Comparison of ENCODE assay signal across 38 mouse cellular contexts in genomic region chr16:38359857-38360256, GRCm38 (mm10). TPM values are rescaled to one million over a fixed set of nuclear protein-coding genes. Genes with fewer than 3 reads are reported as not detected.
DNase-seq lines count a peak whose midpoint lies in the region; ATAC-seq and TF ChIP-seq lines count a peak whose summit lies in the region.
"Had no signal": no experiment of that assay in that cellular context is flagged by ENCODE, and none has a peak within 500 bp of the region (broad histone marks: within the 10 kb centered on the region; RNA-seq: fewer than 3 reads in every experiment).

No protein-coding gene starts in this region.

- no peaks in the 10 kb centered on the region for H3K9me3 ChIP-seq in heart, embryonic 16.5 days (replicated peaks; ENCODE audit: control insufficient read depth, low read length)
- no peaks in the 10 kb centered on the region for H3K9me3 ChIP-seq in G1E (replicated peaks)
- H3K9me3 ChIP-seq: embryonic facial prominence, embryonic 13.5 days; forebrain, embryonic 10.5 days; forebrain, embryonic 15.5 days; hindbrain, embryonic 13.5 days; limb, embryonic 12.5 days; liver, embryonic 12.5 days; megakaryocyte, embryonic 14.5 days; midbrain, embryonic 13.5 days; neural tube, embryonic 15.5 days had no signal

- TF ChIP-seq EP300 in heart, adult 2 months (IDR thresholded peaks at IDR 0.05; ENCODE audit: insufficient read depth, low read depth, low read length): no peak

- ATAC-seq in heart, embryonic 16.5 days (replicated peaks; ENCODE audit: extremely low read depth, insufficient read depth, low FRiP score): no peak
- ATAC-seq in G1E (ENCODE audit: extremely low read depth, insufficient number of reproducible peaks, low FRiP score, poor library complexity, severe bottlenecking): peak; percentile 32; the same call in 1 of the 2 replicates
- ATAC-seq in megakaryocyte-erythroid progenitor cell, adult 5-6 weeks (replicated peaks; ENCODE audit: low FRiP score, low TSS enrichment, poor library complexity, severe bottlenecking): peak; percentile 60; the same call in 1 of the 2 replicates
- ATAC-seq: forebrain, embryonic 15.5 days; intestine, postnatal 0 days; liver, embryonic 12.5 days; liver, postnatal 0 days; midbrain, embryonic 13.5 days had no signal

- H3K36me3 ChIP-seq in heart, adult 2 months (ENCODE audit: control insufficient read depth, insufficient read depth, low read length): peaks cover 4% of the 10 kb centered on the region; the same call in 1 of the 2 replicates
- 0 out of 2 replicates have a peak, but pooled peaks cover 2% of the 10 kb centered on the region for H3K36me3 ChIP-seq in heart, embryonic 16.5 days (ENCODE audit: control insufficient read depth, insufficient read depth)
- H3K36me3 ChIP-seq in G1E (replicated peaks): peaks cover 44% of the 10 kb centered on the region
- H3K36me3 ChIP-seq: forebrain, embryonic 15.5 days had no signal

- no peak overlapping the region for H3K9ac ChIP-seq in heart, adult 2 months (ENCODE audit: low read depth, low read length)
- peak overlapping the region; percentile 44; the same call in 1 of the 2 replicates for H3K9ac ChIP-seq in heart, embryonic 16.5 days (ENCODE audit: low read length)
- H3K9ac ChIP-seq: embryonic facial prominence, embryonic 13.5 days; forebrain, embryonic 15.5 days; hindbrain, embryonic 13.5 days; limb, embryonic 12.5 days; liver, embryonic 12.5 days; liver, postnatal 0 days; midbrain, embryonic 13.5 days; neural tube, embryonic 15.5 days had no signal

- H3K4me3 ChIP-seq in heart, adult 2 months: no peak overlapping the region
- no peak overlapping the region for H3K4me3 ChIP-seq in heart, embryonic 16.5 days (ENCODE audit: low read length)
- no peak overlapping the region for H3K4me3 ChIP-seq in G1E (ENCODE audit: low read depth, low read length)
- H3K4me3 ChIP-seq: embryonic facial prominence, embryonic 13.5 days; forebrain, embryonic 10.5 days; forebrain, embryonic 15.5 days; hindbrain, embryonic 13.5 days; left cerebral cortex, adult 2 months; limb, embryonic 12.5 days; liver, embryonic 12.5 days; megakaryocyte, embryonic 14.5 days; midbrain, embryonic 13.5 days; neural tube, embryonic 15.5 days had no signal

- no peak for DNase-seq in heart, adult 2 months
- no peak for DNase-seq in heart, adult 11 months
- no peak for DNase-seq in heart, adult 9 months (ENCODE audit: low spot score in 2 of 2)
- no peak for DNase-seq in G1E (ENCODE audit: low spot score)
- DNase-seq in retina, postnatal 1 day: no peak
- no peak for DNase-seq in layer of hippocampus, postnatal 10 days (ENCODE audit: low spot score in 2 of 2)
- DNase-seq: adrenal gland, postnatal 25 days; cerebellum, adult 11-12 months; cerebellum, adult 9-11 months; heart, postnatal 36 days; kidney, postnatal 25 days; liver, postnatal 0 days; lung, postnatal 36 days; right cerebral cortex, postnatal 25 days; spleen, adult 18-20 months; thymus, adult 18-20 months; thymus, postnatal 25 days had no signal

- H3K27ac ChIP-seq in heart, adult 2 months: peak overlapping the region; percentile 82
- peak overlapping the region; percentile 99 for H3K27ac ChIP-seq in heart, embryonic 16.5 days (ENCODE audit: low read length)
- H3K27ac ChIP-seq: embryonic facial prominence, embryonic 13.5 days; forebrain, embryonic 10.5 days; forebrain, embryonic 15.5 days; hindbrain, embryonic 13.5 days; left cerebral cortex, adult 2 months; limb, embryonic 12.5 days; liver, embryonic 12.5 days; midbrain, embryonic 13.5 days; neural tube, embryonic 15.5 days; stomach, postnatal 0 days had no signal

- intact Hi-C loops in heart, adult 2 months (cut with DNase I): no loop called here

- 44% methylated on average over 3 of the region's 3 CpGs for WGBS in heart, adult 2 months
- 51% methylated on average over 3 of the region's 3 CpGs for WGBS in heart, embryonic 16.5 days

- peaks cover 6% of the 10 kb centered on the region for H3K4me1 ChIP-seq in heart, adult 2 months (ENCODE audit: control insufficient read depth, insufficient read depth, low read length)
- peaks cover 26% of the 10 kb centered on the region for H3K4me1 ChIP-seq in heart, embryonic 16.5 days (ENCODE audit: control insufficient read depth, insufficient read depth, low read length)
- H3K4me1 ChIP-seq in G1E (ENCODE audit: insufficient read depth, low read depth, low read length): peaks cover 57% of the 10 kb centered on the region
- H3K4me1 ChIP-seq: forebrain, embryonic 15.5 days; neural tube, embryonic 15.5 days had no signal

- TF ChIP-seq CTCF in heart, adult 2 months (IDR thresholded peaks at IDR 0.05): no peak
- TF ChIP-seq CTCF in G1E (IDR thresholded peaks at IDR 0.05; ENCODE audit: low read depth, low read length): no peak

- H3K79me2 ChIP-seq in heart, adult 2 months (replicated peaks; ENCODE audit: control insufficient read depth, insufficient read depth, low read length): no peaks in the 10 kb centered on the region

- TF ChIP-seq POLR2A in heart, adult 2 months (IDR thresholded peaks at IDR 0.05; ENCODE audit: insufficient read depth, low read depth, low read length): no peak

- H3K4me2 ChIP-seq in heart, embryonic 16.5 days (ENCODE audit: low read depth, low read length): no peak overlapping the region
- H3K4me2 ChIP-seq: embryonic facial prominence, embryonic 13.5 days; forebrain, embryonic 15.5 days; hindbrain, embryonic 13.5 days; limb, embryonic 12.5 days; liver, embryonic 12.5 days; midbrain, embryonic 13.5 days; neural tube, embryonic 15.5 days had no signal

- H3K27me3 ChIP-seq in heart, adult 2 months (ENCODE audit: control insufficient read depth, insufficient read depth, low read length): no peaks in the 10 kb centered on the region
- H3K27me3 ChIP-seq in heart, embryonic 16.5 days (ENCODE audit: control insufficient read depth, insufficient read depth, low read length): no peaks in the 10 kb centered on the region
- peaks cover 2% of the 10 kb centered on the region; the same call in 1 of the 2 replicates for H3K27me3 ChIP-seq in G1E (ENCODE audit: insufficient read depth, low read length)
- H3K27me3 ChIP-seq: embryonic facial prominence, embryonic 13.5 days; forebrain, embryonic 15.5 days; hindbrain, embryonic 13.5 days; limb, embryonic 12.5 days; liver, embryonic 12.5 days; megakaryocyte, embryonic 14.5 days; midbrain, embryonic 13.5 days; neural tube, embryonic 15.5 days had no signal

RNA-seq across cellular contexts. Expression of gene Popdc2, which starts 2.2 kb away (rescaled TPM):
- 100 to 1,000 TPM; 462 to 476 TPM for total RNA-seq in heart, adult 2 months (2021)
- polyA plus RNA-seq in heart, adult 2 months (2012; rRNA removed): 695 and 745 TPM in 2 replicates
- 421 and 423 TPM in 2 replicates for polyA plus RNA-seq in heart, embryonic 16.5 days (2015; fragmentation: Nextera tagmentation; extraction: Ambion mirVana)
- total RNA-seq in G1E (2014; fragmentation: Nextera tagmentation) (22.7 and 25.7 TPM in 2 replicates), G1E (2017) (2.8 and 4.3 TPM in 2 replicates)
- polyA plus RNA-seq in G1E (2012): 5.0 and 5.4 TPM in 2 replicates
- total RNA-seq in megakaryocyte-erythroid progenitor cell, adult 5-6 weeks (2014; fragmentation: Nextera tagmentation): 10.0 and 10.1 TPM in 2 replicates
- total RNA-seq in megakaryocyte-erythroid progenitor cell, adult 5-6 weeks (2017): 3.1 TPM in 1 of 2 replicates, not detected in the other
- under 1 TPM; 0.23 to 0.42 TPM for total RNA-seq in layer of hippocampus, postnatal 10 days (2021)
- total RNA-seq: monocyte, adult 5-6 weeks had no signal

RNA-seq across cellular contexts. Expression of gene Gm21987, which starts 13.0 kb away (rescaled TPM):
- total RNA-seq in heart, adult 2 months (2021): not detected
- not detected in 2 replicates for polyA plus RNA-seq in heart, adult 2 months (2012; rRNA removed)
- polyA plus RNA-seq in heart, embryonic 16.5 days (2015; fragmentation: Nextera tagmentation; extraction: Ambion mirVana): 2.3 and 4.6 TPM in 2 replicates
- total RNA-seq in G1E (2014; fragmentation: Nextera tagmentation) (4.7 TPM in 1 of 2 replicates, not detected in the other), G1E (2017) (not detected in 2 replicates)
- 1,146 and 1,190 TPM in 2 replicates for polyA plus RNA-seq in G1E (2012)
- total RNA-seq in megakaryocyte-erythroid progenitor cell, adult 5-6 weeks (2014; fragmentation: Nextera tagmentation): not detected in 2 replicates
- total RNA-seq in megakaryocyte-erythroid progenitor cell, adult 5-6 weeks (2017): not detected in 2 replicates
- total RNA-seq in layer of hippocampus, postnatal 10 days (2021): not detected
- total RNA-seq: adrenal gland, adult 18-20 months; adrenal gland, postnatal 25 days; gastrocnemius, adult 8-10 months; heart, postnatal 36 days; layer of hippocampus, adult 18-20 months; layer of hippocampus, postnatal 14 days; left cerebral cortex, adult 2 months; monocyte, adult 5-6 weeks had no signal
- polyA plus RNA-seq: embryonic facial prominence, embryonic 13.5 days; forebrain, embryonic 10.5 days; forebrain, embryonic 15.5 days; gonadal fat pad, adult 2 months; hindbrain, embryonic 13.5 days; kidney, embryonic 14.5 days; limb, embryonic 12.5 days; liver, embryonic 12.5 days; liver, postnatal 0 days; midbrain, embryonic 13.5 days; neural tube, embryonic 15.5 days; stomach, postnatal 0 days had no signal

RNA-seq across cellular contexts. Expression of gene Cox17, which starts 13.1 kb away (rescaled TPM):
- total RNA-seq in heart, adult 2 months (2021): 100 to 1,000 TPM; 295 to 358 TPM
- 190 and 221 TPM in 2 replicates for polyA plus RNA-seq in heart, adult 2 months (2012; rRNA removed)
- 256 and 261 TPM in 2 replicates for polyA plus RNA-seq in heart, embryonic 16.5 days (2015; fragmentation: Nextera tagmentation; extraction: Ambion mirVana)
- total RNA-seq in G1E (2014; fragmentation: Nextera tagmentation): 210 and 232 TPM in 2 replicates
- total RNA-seq in G1E (2017): 836 and 871 TPM in 2 replicates
- 163 and 234 TPM in 2 replicates for polyA plus RNA-seq in G1E (2012)
- 228 and 369 TPM in 2 replicates for total RNA-seq in megakaryocyte-erythroid progenitor cell, adult 5-6 weeks (2014; fragmentation: Nextera tagmentation)
- 465 and 506 TPM in 2 replicates for total RNA-seq in megakaryocyte-erythroid progenitor cell, adult 5-6 weeks (2017)
- total RNA-seq in layer of hippocampus, postnatal 10 days (2021): 10 to 100 TPM; 66.5 to 94.2 TPM

RNA-seq across cellular contexts. Expression of gene Maats1, which starts 17.9 kb away (rescaled TPM):
- total RNA-seq in heart, adult 2 months (2021): not detected
- polyA plus RNA-seq in heart, adult 2 months (2012; rRNA removed): 0.20 TPM in 1 of 2 replicates, not detected in the other
- 0.12 and 0.50 TPM in 2 replicates for polyA plus RNA-seq in heart, embryonic 16.5 days (2015; fragmentation: Nextera tagmentation; extraction: Ambion mirVana)
- total RNA-seq in G1E (2014; fragmentation: Nextera tagmentation) (not detected in 2 replicates), G1E (2017) (0.11 TPM in 1 of 2 replicates, not detected in the other)
- not detected in 2 replicates for polyA plus RNA-seq in G1E (2012)
- total RNA-seq in megakaryocyte-erythroid progenitor cell, adult 5-6 weeks (2014; fragmentation: Nextera tagmentation): not detected in 2 replicates
- 0.04 and 0.66 TPM in 2 replicates for total RNA-seq in megakaryocyte-erythroid progenitor cell, adult 5-6 weeks (2017)
- 1 to 10 TPM; 1.7 to 1.8 TPM for total RNA-seq in layer of hippocampus, postnatal 10 days (2021)
- total RNA-seq: gastrocnemius, adult 8-10 months; heart, postnatal 36 days; monocyte, adult 5-6 weeks had no signal
- polyA plus RNA-seq: kidney, embryonic 14.5 days had no signal

Comparison
In these comparisons a context has a peak if more than half of its experiments do, and no peak if none do; other contexts are left out.
1. RNA of gene Popdc2, which starts 2.2 kb away (total RNA-seq): 462 to 476 TPM in heart, adult 2 months; 2.8 to 25.7 TPM in G1E, 3.1 to 10.1 TPM in megakaryocyte-erythroid progenitor cell, adult 5-6 weeks and 0.23 to 0.42 TPM in layer of hippocampus, postnatal 10 days; every median in the first group is over 10 times any median in the second.